11 mouse cellular contexts compared by ENCODE assay signal in genomic region chr5:121454503-121454782, GRCm38 (mm10). TPM values are rescaled to one million over a fixed set of nuclear protein-coding genes. Genes with fewer than 3 reads are reported as not detected.
A peak's percentile ranks its signal among the peaks of the same experiment; 100 is the strongest.
DNase-seq lines count a peak whose midpoint lies in the region; ATAC-seq and TF ChIP-seq lines count a peak whose summit lies in the region.
"Had no signal": no experiment of that assay in that cellular context is flagged by ENCODE, and none has a peak within 500 bp of the region (broad histone marks: within the 10 kb centered on the region; RNA-seq: fewer than 3 reads in every experiment).

No protein-coding gene starts in this region.

- H3K36me3 ChIP-seq in limb, embryonic 13.5 days: peaks cover 7% of the 10 kb centered on the region
- H3K36me3 ChIP-seq in limb, embryonic 10.5 days: peaks cover 8% of the 10 kb centered on the region
- H3K36me3 ChIP-seq in stomach, postnatal 0 days (ENCODE audit: control insufficient read depth, insufficient read depth, low read length): no peaks in the 10 kb centered on the region

- H3K4me2 ChIP-seq in limb, embryonic 13.5 days (replicated peaks): 0 out of 2 replicates have a peak overlapping the region, but pooled peaks have one; percentile 3
- H3K4me2 ChIP-seq in stomach, postnatal 0 days (replicated peaks; ENCODE audit: low read depth): no peak overlapping the region

- 0 out of 2 replicates have a peak overlapping the region, but pooled peaks have one; percentile 44 for H3K27ac ChIP-seq in limb, embryonic 13.5 days
- no peak overlapping the region for H3K27ac ChIP-seq in limb, embryonic 10.5 days
- H3K27ac ChIP-seq in stomach, postnatal 0 days (replicated peaks): peak overlapping the region; percentile 98

- TF ChIP-seq EP300 in stomach, postnatal 0 days (optimal IDR thresholded peaks at IDR 0.05): peak; percentile 11

- H3K9ac ChIP-seq in limb, embryonic 13.5 days: peak overlapping the region; percentile 25; the same call in 1 of the 2 replicates
- no peak overlapping the region for H3K9ac ChIP-seq in stomach, postnatal 0 days (ENCODE audit: low read length)

- H3K9me3 ChIP-seq in limb, embryonic 13.5 days: no peaks in the 10 kb centered on the region
- H3K9me3 ChIP-seq in limb, embryonic 10.5 days (replicated peaks): no peaks in the 10 kb centered on the region
- H3K9me3 ChIP-seq in stomach, postnatal 0 days (ENCODE audit: control insufficient read depth, low read length): no peaks in the 10 kb centered on the region

- no peak for ATAC-seq in limb, embryonic 13.5 days (ENCODE audit: low FRiP score, low read depth)
- peak; percentile 11; the same call in 1 of the 2 replicates for ATAC-seq in stomach, postnatal 0 days (ENCODE audit: low FRiP score, low TSS enrichment)
- no peak for ATAC-seq in monocyte, adult 5-6 weeks (replicated peaks; ENCODE audit: insufficient number of reproducible peaks, low FRiP score, low TSS enrichment, poor library complexity, severe bottlenecking)
- ATAC-seq: hindbrain, embryonic 16.5 days; midbrain, embryonic 16.5 days had no signal

- DNase-seq in cerebellum, adult 9-10 months: peak; percentile 38
- no peak for DNase-seq in cerebellum, adult 8-10 months
- no peak for DNase-seq in limb, embryonic 10.5 days (ENCODE audit: low spot score)
- DNase-seq in kidney, postnatal 14 days: peak; percentile 40
- DNase-seq in stomach, postnatal 0 days (ENCODE audit: low spot score): no peak
- DNase-seq in urinary bladder, postnatal 36 days (ENCODE audit: low spot score in 2 of 2): no peak

- H3K4me3 ChIP-seq in limb, embryonic 13.5 days: no peak overlapping the region
- H3K4me3 ChIP-seq in limb, embryonic 10.5 days: no peak overlapping the region
- no peak overlapping the region for H3K4me3 ChIP-seq in stomach, postnatal 0 days (ENCODE audit: low read depth, low read length)

- peaks cover 28% of the 10 kb centered on the region for H3K4me1 ChIP-seq in limb, embryonic 13.5 days
- H3K4me1 ChIP-seq in limb, embryonic 10.5 days: peaks cover 27% of the 10 kb centered on the region
- H3K4me1 ChIP-seq in stomach, postnatal 0 days (replicated peaks; ENCODE audit: control insufficient read depth, insufficient read depth): peaks cover 8% of the 10 kb centered on the region

- 76% methylated on average over 3 of the region's 3 CpGs for WGBS in limb, embryonic 13.5 days
- 91% methylated on average over 3 of the region's 3 CpGs for WGBS in limb, embryonic 10.5 days
- WGBS in stomach, postnatal 0 days: 58% methylated on average over 3 of the region's 3 CpGs

- H3K27me3 ChIP-seq in limb, embryonic 13.5 days: no peaks in the 10 kb centered on the region
- H3K27me3 ChIP-seq in limb, embryonic 10.5 days (ENCODE audit: low read depth, poor library complexity, severe bottlenecking): no peaks in the 10 kb centered on the region
- H3K27me3 ChIP-seq in stomach, postnatal 0 days (ENCODE audit: control insufficient read depth, insufficient read depth, low read length): no peaks in the 10 kb centered on the region

- no peak for TF ChIP-seq CTCF in stomach, postnatal 0 days (IDR thresholded peaks at IDR 0.05; ENCODE audit: low read depth)

RNA-seq across cellular contexts. Expression of gene Erp29, which starts 2.1 kb away (rescaled TPM):
- 158 and 161 TPM in 2 replicates for polyA plus RNA-seq in limb, embryonic 13.5 days (2015; fragmentation: Nextera tagmentation; extraction: Ambion mirVana)
- 102 and 112 TPM in 2 replicates for polyA plus RNA-seq in limb, embryonic 10.5 days (2016; fragmentation: Nextera tagmentation; extraction: Ambion mirVana)
- 142 and 143 TPM in 2 replicates for polyA plus RNA-seq in stomach, postnatal 0 days (2015; fragmentation: Nextera tagmentation; extraction: Ambion mirVana)
- total RNA-seq in monocyte, adult 5-6 weeks (2017): 290 to 464 TPM (median 461 TPM) in 3 replicates

RNA-seq across cellular contexts. Expression of gene Tmem116, which starts 2.8 kb away (rescaled TPM):
- 1.8 and 2.5 TPM in 2 replicates for polyA plus RNA-seq in limb, embryonic 13.5 days (2015; fragmentation: Nextera tagmentation; extraction: Ambion mirVana)
- polyA plus RNA-seq in limb, embryonic 10.5 days (2016; fragmentation: Nextera tagmentation; extraction: Ambion mirVana): 0.55 and 0.73 TPM in 2 replicates
- polyA plus RNA-seq in stomach, postnatal 0 days (2015; fragmentation: Nextera tagmentation; extraction: Ambion mirVana): 4.5 and 4.8 TPM in 2 replicates
- total RNA-seq in monocyte, adult 5-6 weeks (2017): 0.53 TPM in 1 of 3 replicates, not detected in the others

RNA-seq across cellular contexts. Expression of gene Adam1b, which starts 48.8 kb away (rescaled TPM):
- not detected in 2 replicates for polyA plus RNA-seq in limb, embryonic 13.5 days (2015; fragmentation: Nextera tagmentation; extraction: Ambion mirVana)
- polyA plus RNA-seq in limb, embryonic 10.5 days (2016; fragmentation: Nextera tagmentation; extraction: Ambion mirVana): not detected in 2 replicates
- polyA plus RNA-seq in stomach, postnatal 0 days (2015; fragmentation: Nextera tagmentation; extraction: Ambion mirVana): not detected in 2 replicates
- total RNA-seq in monocyte, adult 5-6 weeks (2017): 0.57 TPM in 1 of 3 replicates, not detected in the others
- polyA plus RNA-seq: hindbrain, embryonic 16.5 days; liver, embryonic 16.5 days; midbrain, embryonic 16.5 days had no signal

RNA-seq across cellular contexts. Expression of gene Naa25, which starts 56.7 kb away (rescaled TPM):
- 38.3 and 40.6 TPM in 2 replicates for polyA plus RNA-seq in limb, embryonic 13.5 days (2015; fragmentation: Nextera tagmentation; extraction: Ambion mirVana)
- 47.0 and 52.8 TPM in 2 replicates for polyA plus RNA-seq in limb, embryonic 10.5 days (2016; fragmentation: Nextera tagmentation; extraction: Ambion mirVana)
- 21.6 and 22.0 TPM in 2 replicates for polyA plus RNA-seq in stomach, postnatal 0 days (2015; fragmentation: Nextera tagmentation; extraction: Ambion mirVana)
- 11.7 to 38.6 TPM (median 24.4 TPM) in 3 replicates for total RNA-seq in monocyte, adult 5-6 weeks (2017)

Comparison
In these comparisons a context has a peak if more than half of its experiments do, and no peak if none do; other contexts are left out.
1. DNase-seq: peak in cerebellum, adult 9-10 months (single experiment) and kidney, postnatal 14 days (single experiment); none in cerebellum, adult 8-10 months (single experiment), limb, embryonic 10.5 days (single experiment), stomach, postnatal 0 days (single experiment) and urinary bladder, postnatal 36 days (0 of 2).